Mouse (Mus musculus) kidney, postnatal 0 days (tissue): ENCODE measurements around the gene Praf2. TPM values are rescaled to one million over a fixed set of nuclear protein-coding genes. Genes with fewer than 3 reads are reported as not detected.
A peak's percentile ranks its signal among the peaks of the same experiment; 100 is the strongest.
"Not testable (repeated sequence)": the region's sequence is repeated elsewhere in the genome, so short reads cannot be mapped to it uniquely, and the experiment has no call there.

Experiments
- ATAC-seq: fragments of 200-750 bp; cut with Nextera tagmentation; replicated peaks from 2 replicates; pipeline ENCODE4 v1.8.0; 2017; ENCODE audit warnings: low read depth, moderate number of reproducible peaks, moderate TSS enrichment, moderate library complexity; ENCODE audit not compliant: low FRiP score
- DNase-seq: peaks from one replicate; pipeline ENCODE4 v3.0.0-alpha.2; 2016; ENCODE audit warnings: low spot score
- H3K27ac ChIP-seq: fragments of 300-500 bp; sonication (generic); 2 replicates; pipeline ENCODE4 v1.5.1; 2014; ENCODE audit warnings: mild to moderate bottlenecking
- H3K27me3 ChIP-seq: fragments of 300-500 bp; sonication (generic); 2 replicates; pipeline ENCODE4 v1.6.1; 2014; ENCODE audit warnings: low read length, mixed read lengths; ENCODE audit not compliant: insufficient read depth
- H3K36me3 ChIP-seq: fragments of 300-500 bp; sonication (generic); 2 replicates; pipeline ENCODE4 v1.6.1; 2014; ENCODE audit warnings: low read length, mixed read lengths; ENCODE audit not compliant: insufficient read depth
- H3K4me1 ChIP-seq: fragments of 300-500 bp; sonication (generic); replicated peaks from 2 replicates; pipeline ENCODE4 v1.6.1; 2014; ENCODE audit warnings: antibody characterized with exemption, low read length, mixed read lengths; ENCODE audit not compliant: insufficient read depth
- H3K4me2 ChIP-seq: fragments of 300-500 bp; sonication (generic); 2 replicates; pipeline ENCODE4 v1.6.1; 2014; ENCODE audit warnings: mild to moderate bottlenecking, low read length, moderate library complexity, mixed read lengths
- H3K4me3 ChIP-seq: fragments of 300-500 bp; sonication (generic); replicated peaks from 2 replicates; pipeline ENCODE4 v1.5.1; 2014; ENCODE audit warnings: low read depth, low read length
- H3K9ac ChIP-seq: fragments of 300-500 bp; sonication (generic); 2 replicates; pipeline ENCODE4 v1.6.1; 2014; ENCODE audit warnings: low read depth, low read length
- H3K9me3 ChIP-seq: fragments of 300-500 bp; sonication (generic); replicated peaks from 2 replicates; pipeline ENCODE4 v1.6.1; 2016; ENCODE audit warnings: low read length, inconsistent platforms, mixed read lengths
- CTCF ChIP-seq: IDR thresholded peaks from 2 replicates; pipeline ENCODE4 v1.5.1; 2016; ENCODE audit warnings: antibody characterized with exemption, low read depth, mild to moderate bottlenecking, moderate library complexity
- WGBS: fragments of 180-500 bp; shearing (Covaris S2); extraction: QIAGEN DNeasy Blood & Tissue Kit; methylation state at CpG from one replicate; pipeline ENCODE4 v1.1.7; 2014; 5-methylcytosine and 5-hydroxymethylcytosine counted together
- polyA plus RNA-seq: library from polyadenylated mRNA; unstranded; fragments of >200 nt; fragmentation: Nextera tagmentation; extraction: Ambion mirVana; gene quantifications from 2 replicates; pipeline ENCODE4 v1.2.1, GENCODE M21; 2015

The Praf2 gene
- polyA plus RNA-seq, 1 experiment from 2014 or later = 40.9 TPM

- Histone ChIP-seq H3K4me2 (no peak overlapping the region), H3K4me3 (no peak overlapping the region), H3K4me1 (no peaks in the 10 kb centered on the region), H3K9me3 (no peaks in the 10 kb centered on the region), H3K27me3 (no peaks in the 10 kb centered on the region), H3K27ac (no peak overlapping the region), H3K36me3 (no peaks in the 10 kb centered on the region), H3K9ac (no peak overlapping the region)
- WGBS = 61% methylated on average over 3 of the region's 3 CpGs
- DNase-seq (no peak), ATAC-seq (no peak)
- TF ChIP-seq CTCF = no peak
Observed at GRCm38 (mm10) chrX:7690486-7690885, 37.8 kb upstream of the Praf2 start.

DNA sequence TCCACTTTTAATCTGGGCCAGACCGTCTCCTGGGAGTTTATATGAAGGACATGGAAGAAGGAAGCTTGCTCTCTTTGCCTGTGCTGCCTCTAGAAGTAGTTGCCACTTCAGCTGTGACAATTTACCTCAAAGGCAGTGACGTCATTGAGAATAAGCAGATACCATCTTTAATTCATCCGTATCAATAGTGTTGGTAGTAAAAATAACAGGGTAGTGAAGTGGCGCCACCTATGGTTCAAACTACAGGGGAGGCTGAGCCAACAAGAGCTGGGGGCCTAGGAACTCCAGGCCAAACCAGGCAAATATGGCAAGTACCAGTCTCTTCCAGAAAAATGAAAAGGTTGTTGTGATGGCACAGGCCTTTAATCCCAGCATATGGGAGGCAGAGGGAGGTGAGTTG is 35.4 kb upstream of the Praf2 start:
- ATAC-seq (no peak), DNase-seq (peak; percentile 49)
- Histone ChIP-seq H3K4me1 (no peaks in the 10 kb centered on the region), H3K27ac (no peak overlapping the region), H3K4me3 (no peak overlapping the region), H3K9ac (no peak overlapping the region), H3K4me2 (no peak overlapping the region), H3K9me3 (no peaks in the 10 kb centered on the region), H3K36me3 (no peaks in the 10 kb centered on the region), H3K27me3 (no peaks in the 10 kb centered on the region)
- 45% methylated on average over 4 of the region's 4 CpGs for WGBS
- TF ChIP-seq CTCF = peak; percentile 65

DNA sequence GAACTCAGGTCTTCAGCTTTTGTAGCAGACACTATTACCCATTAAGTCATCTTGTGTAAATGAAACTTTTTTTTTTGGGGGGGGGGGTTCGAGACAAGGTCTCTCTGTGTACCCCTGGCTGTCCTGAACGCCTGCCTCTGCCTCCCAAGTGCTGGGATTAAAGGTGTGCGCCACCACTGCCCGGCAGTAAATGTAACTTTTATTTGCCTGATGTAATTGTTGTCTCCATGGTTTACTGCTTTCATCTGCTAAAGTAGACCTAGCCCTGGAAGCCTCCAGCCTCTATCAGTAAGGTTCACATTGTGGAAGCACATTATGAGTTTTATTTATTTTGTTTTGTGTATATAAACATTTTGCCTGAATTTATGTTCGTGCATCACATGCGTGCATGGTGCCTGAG is 31.7 kb upstream of the Praf2 start:
- Histone ChIP-seq H3K36me3 (no peaks in the 10 kb centered on the region), H3K27ac (no peak overlapping the region), H3K4me2 (peak overlapping the region; percentile 35; the same call in 1 of the 2 replicates), H3K9ac (no peak overlapping the region), H3K4me3 (peak overlapping the region; percentile 51; the same call in 1 of the 2 replicates), H3K27me3 (no peaks in the 10 kb centered on the region), H3K9me3 (no peaks in the 10 kb centered on the region), H3K4me1 (no peaks in the 10 kb centered on the region)
- DNase-seq = no peak
- no peak for TF ChIP-seq CTCF
- 41% methylated on average over 6 of the region's 6 CpGs for WGBS
- ATAC-seq = peak; percentile 15; the same call in 1 of the 2 replicates

- peak; percentile 94 for ATAC-seq
Observed at GRCm38 (mm10) chrX:7696954-7697381, 31.3 kb upstream of the Praf2 start, which contains the start of gene Gpkow. TSS of gene Gpkow (plus strand) at chrX:7697131.

DNA sequence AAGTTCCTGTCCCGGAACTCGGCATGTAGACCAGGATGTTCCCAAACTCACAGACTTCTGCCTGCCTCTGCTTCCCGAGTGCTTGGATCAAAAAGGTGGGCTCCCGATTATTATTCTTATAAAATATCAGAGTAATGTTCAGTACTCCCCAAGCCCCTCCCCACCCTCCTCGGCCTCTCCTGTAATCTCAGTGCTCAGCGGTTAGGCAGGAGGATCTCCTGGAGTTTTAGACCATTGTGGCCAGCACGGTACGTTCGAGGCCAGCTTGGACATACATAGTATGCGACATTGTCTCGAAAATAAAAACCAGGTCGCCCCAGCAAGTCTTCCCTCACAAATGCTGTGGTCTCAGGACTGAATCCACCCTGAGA is 14.5 kb upstream of the Praf2 start:
- H3K36me3 ChIP-seq, H3K27ac ChIP-seq, H3K9me3 ChIP-seq, DNase-seq, H3K4me1 ChIP-seq, ATAC-seq, H3K27me3 ChIP-seq: not testable (repeated sequence)
- Histone ChIP-seq H3K9ac (peak overlapping the region; percentile 31; the same call in 1 of the 2 replicates), H3K4me2 (peak overlapping the region; percentile 50), H3K4me3 (0 out of 2 replicates have a peak overlapping the region, but pooled peaks have one; percentile 21)
- 42% methylated on average over 5 of the region's 12 CpGs for WGBS

More at GRCm38 (mm10) chrX:7696954-7697381, 31.3 kb upstream of the Praf2 start, which contains the start of gene Gpkow:
- Histone ChIP-seq H3K4me3 (peak within 1 kb of the TSS; percentile 51), H3K27ac (peak within 1 kb of the TSS; percentile 50; the same call in 1 of the 2 replicates), H3K9me3 (no peaks in the 10 kb centered on the region), H3K4me1 (no peaks in the 10 kb centered on the region), H3K27me3 (no peaks in the 10 kb centered on the region), H3K4me2 (peak within 1 kb of the TSS; percentile 53), H3K9ac (peak within 1 kb of the TSS; percentile 59), H3K36me3 (no peaks in the 10 kb centered on the region)
- WGBS = 19% methylated on average over 33 of the region's 33 CpGs
- TF ChIP-seq CTCF = no peak; the same call in 1 of the 2 replicates
- peak; percentile 95 for DNase-seq

DNA sequence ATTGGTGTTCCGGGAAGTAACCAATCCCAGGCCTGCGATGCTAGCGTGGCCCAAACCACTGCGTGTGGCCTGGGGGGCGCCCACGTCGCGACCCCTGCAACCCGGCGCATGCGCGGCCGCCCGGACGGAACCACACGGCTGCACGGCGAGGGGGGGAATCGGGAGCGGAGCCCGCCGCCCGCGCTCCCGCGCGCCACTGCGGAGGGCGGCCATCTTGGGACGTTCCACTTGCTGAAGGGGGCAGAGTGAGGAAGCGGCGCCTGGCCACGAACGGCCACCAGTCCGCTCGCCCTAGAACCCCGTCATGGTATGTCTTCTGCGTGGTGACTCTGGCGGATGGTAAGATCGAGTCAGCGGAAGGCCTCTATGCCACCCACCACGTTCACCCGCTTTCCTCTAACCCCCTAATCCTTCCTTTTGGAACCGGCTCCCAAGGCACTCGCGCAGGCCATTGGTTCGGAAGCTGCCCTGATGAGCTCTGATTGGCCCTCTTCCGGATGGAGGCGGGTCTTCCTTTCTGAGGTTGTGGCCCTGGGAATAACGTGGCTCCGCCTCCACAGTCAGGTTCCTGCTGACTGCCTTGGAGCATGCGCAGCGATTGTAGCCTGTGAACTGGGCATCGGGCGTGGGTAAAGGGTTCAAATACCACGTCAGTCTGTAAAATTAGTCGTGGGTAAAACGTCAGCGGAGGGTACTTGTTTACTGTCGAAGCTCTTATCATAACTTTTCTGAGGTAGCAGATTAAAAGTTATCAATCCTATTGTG is 13.9 kb upstream of the Praf2 start, which contains the start of gene Wdr45:
Wdr45 (plus strand) TSS at position 199 of the 765 bp plus-strand sequence.
- ATAC-seq = peak; percentile 96
- not testable (repeated sequence) for H3K27me3 ChIP-seq, H3K9me3 ChIP-seq, H3K4me1 ChIP-seq, H3K36me3 ChIP-seq
- Histone ChIP-seq H3K27ac (0 out of 2 replicates have a peak within 1 kb of the TSS, but pooled peaks have one; percentile 47), H3K4me3 (0 out of 2 replicates have a peak within 1 kb of the TSS, but pooled peaks have one; percentile 21), H3K9ac (peak within 1 kb of the TSS; percentile 31; the same call in 1 of the 2 replicates), H3K4me2 (peak within 1 kb of the TSS; percentile 50)
- 15% methylated on average over 41 of the region's 60 CpGs for whole genome bisulfite sequencing
- peak; percentile 96 for DNase-seq
